Mouse (Mus musculus) hindbrain, embryonic 13.5 days (tissue): Measurements from ENCODE around the gene Serpina3k. TPM values are rescaled to one million over a fixed set of nuclear protein-coding genes. Genes with fewer than 3 reads are reported as not detected.
"Not testable (repeated sequence)": the region's sequence is repeated elsewhere in the genome, so short reads cannot be mapped to it uniquely, and the experiment has no call there.

ENCODE experiments used
- ATAC-seq: fragments of 200-750 bp; cut with Nextera tagmentation; 2 replicates; pipeline ENCODE4 v1.8.0; 2017; ENCODE audit warnings: moderate TSS enrichment; ENCODE audit not compliant: low FRiP score
- H3K27ac ChIP-seq: fragments of 300-500 bp; sonication (generic); 2 replicates; pipeline ENCODE4 v1.5.1; 2015; ENCODE audit warnings: inconsistent platforms, mild to moderate bottlenecking, moderate library complexity
- H3K27me3 ChIP-seq: fragments of 300-500 bp; sonication (generic); 2 replicates; pipeline ENCODE4 v1.6.1; 2015; ENCODE audit warnings: mild to moderate bottlenecking, inconsistent platforms
- H3K36me3 ChIP-seq: fragments of 300-500 bp; sonication (generic); 2 replicates; pipeline ENCODE4 v1.6.1; 2015; ENCODE audit warnings: mild to moderate bottlenecking, inconsistent platforms
- H3K4me1 ChIP-seq: fragments of 300-500 bp; sonication (generic); replicated peaks from 2 replicates; pipeline ENCODE4 v1.6.1; 2015; ENCODE audit warnings: inconsistent platforms
- H3K4me2 ChIP-seq: fragments of 300-500 bp; sonication (generic); 2 replicates; pipeline ENCODE4 v1.6.1; 2015; ENCODE audit warnings: inconsistent platforms, mild to moderate bottlenecking, moderate library complexity
- H3K4me3 ChIP-seq: fragments of 300-500 bp; sonication (generic); 2 replicates; pipeline ENCODE4 v1.5.1; 2015; ENCODE audit warnings: mild to moderate bottlenecking, inconsistent platforms
- H3K9ac ChIP-seq: fragments of 300-500 bp; sonication (generic); 2 replicates; pipeline ENCODE4 v1.6.1; 2015; ENCODE audit warnings: mild to moderate bottlenecking, inconsistent platforms
- H3K9me3 ChIP-seq: fragments of 300-500 bp; sonication (generic); 2 replicates; pipeline ENCODE4 v1.6.1; 2016; ENCODE audit warnings: inconsistent platforms
- WGBS: fragments of 180-500 bp; shearing (Covaris S2); methylation state at CpG from one replicate; pipeline ENCODE4 v1.1.7; 2015; 5-methylcytosine and 5-hydroxymethylcytosine counted together
- polyA plus RNA-seq: library from polyadenylated mRNA; unstranded; fragments of >200 nt; fragmentation: Nextera tagmentation; extraction: Ambion mirVana; gene quantifications from 2 replicates; pipeline ENCODE4 v1.2.1, GENCODE M21; 2015

Gene Serpina3k
- not detected in 2 replicates for polyA plus RNA-seq

DNA sequence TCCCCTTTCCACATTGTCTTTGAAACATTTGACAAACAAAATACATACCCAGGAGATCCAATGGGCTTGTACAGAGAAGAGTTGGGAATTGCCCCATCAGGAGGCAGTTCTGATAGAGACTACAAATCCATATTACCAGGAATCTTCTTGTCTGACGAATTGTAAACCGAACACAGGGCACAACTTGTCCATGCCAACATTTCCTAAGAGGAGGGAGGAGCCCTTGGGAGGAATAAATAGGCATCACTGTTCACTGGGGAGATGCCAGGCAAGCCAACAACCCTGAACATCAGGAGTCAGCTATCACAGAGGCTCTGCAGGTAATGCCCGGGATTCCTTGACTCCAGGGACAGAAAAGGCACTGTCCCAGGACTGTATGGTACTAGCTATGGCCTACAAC, at the start of gene Serpina3k, which contains the start of gene Serpina3m:
Serpina3k (plus strand) TSS at position 261 of the 400 bp plus-strand sequence.
Serpina3m (plus strand) TSS at position 261 of the 400 bp plus-strand sequence.
- ATAC-seq, H3K36me3 ChIP-seq, H3K4me3 ChIP-seq, H3K27me3 ChIP-seq, H3K4me1 ChIP-seq, H3K9me3 ChIP-seq, H3K4me2 ChIP-seq, H3K9ac ChIP-seq, H3K27ac ChIP-seq: not testable (repeated sequence)
- 91% methylated on average over 3 of the region's 3 CpGs for WGBS

DNA sequence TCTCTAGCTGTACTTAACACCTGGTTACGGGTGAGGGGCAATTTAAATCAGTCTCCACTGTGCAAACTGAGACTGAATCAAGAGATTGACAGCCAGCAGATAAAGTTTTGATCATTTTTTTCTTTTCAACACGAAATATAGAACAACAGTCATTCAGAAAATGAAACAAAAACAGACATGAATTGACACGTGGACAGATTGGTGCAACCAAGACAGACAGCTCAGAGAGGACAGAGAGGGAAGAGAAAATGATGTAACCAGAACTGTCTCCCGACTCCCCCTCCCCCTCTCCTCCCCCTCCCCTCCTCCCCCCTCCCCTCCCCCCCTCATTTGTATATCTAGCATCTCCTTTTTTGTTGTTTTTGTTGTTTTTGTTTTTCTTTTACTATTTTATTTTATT, 48.4 kb upstream of the Serpina3k start:
- 63% methylated on average over 3 of the region's 4 CpGs for WGBS
- Histone ChIP-seq H3K27me3 (no peaks in the 10 kb centered on the region), H3K9me3 (no peaks in the 10 kb centered on the region), H3K4me2 (no peak overlapping the region), H3K4me1 (no peaks in the 10 kb centered on the region), H3K9ac (no peak overlapping the region), H3K4me3 (no peak overlapping the region), H3K27ac (no peak overlapping the region), H3K36me3 (no peaks in the 10 kb centered on the region)
- no peak for ATAC-seq

DNA sequence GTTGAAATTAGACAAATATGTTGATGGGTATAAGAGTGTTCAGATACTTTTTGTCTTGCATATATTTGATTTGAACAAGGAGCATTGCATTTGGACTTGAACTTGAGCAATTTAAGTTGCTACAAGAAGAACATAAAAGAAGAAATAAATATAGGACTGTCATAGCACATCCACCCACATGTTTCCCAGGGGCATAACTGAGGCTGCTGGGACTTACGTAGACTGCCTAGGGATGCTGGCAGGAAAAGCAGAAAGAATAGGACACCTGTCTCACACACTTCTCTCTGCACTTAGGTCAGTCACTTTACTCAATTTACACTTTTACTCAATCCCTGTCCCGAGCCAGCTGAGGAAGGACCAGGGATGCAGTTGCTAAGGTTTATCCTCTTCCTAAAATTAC, 44.3 kb upstream of the Serpina3k start:
- H3K27ac ChIP-seq, result no peak overlapping the region
- H3K4me2 ChIP-seq, result no peak overlapping the region
- ATAC-seq, result no peak
- WGBS, result 93% methylated on average over 2 of the region's 2 CpGs
- H3K27me3 ChIP-seq, result no peaks in the 10 kb centered on the region
- no peaks in the 10 kb centered on the region for H3K36me3 ChIP-seq
- H3K4me3 ChIP-seq, result no peak overlapping the region
- no peaks in the 10 kb centered on the region for H3K4me1 ChIP-seq
- no peaks in the 10 kb centered on the region for H3K9me3 ChIP-seq
- H3K9ac ChIP-seq, result no peak overlapping the region

DNA sequence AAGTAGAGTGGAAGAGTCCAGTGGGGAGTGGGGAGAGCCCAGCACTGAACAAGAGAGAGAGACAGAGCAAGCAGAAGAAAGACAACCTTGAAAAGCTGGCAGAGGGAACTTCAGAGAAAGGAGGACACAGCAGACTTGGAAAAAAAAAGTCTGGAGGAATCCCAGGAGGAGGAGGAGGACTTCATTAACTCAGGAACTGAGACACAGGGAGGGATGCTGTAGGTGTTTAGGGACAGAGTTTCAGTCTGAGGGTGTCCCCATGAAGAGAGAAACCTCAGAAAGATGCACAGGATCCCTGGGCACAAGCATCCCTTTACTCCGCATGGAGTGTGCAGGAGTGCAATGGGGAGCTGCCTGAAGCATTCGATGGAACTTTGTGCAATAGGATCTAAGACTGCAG, 40.2 kb upstream of the Serpina3k start:
- no peaks in the 10 kb centered on the region for H3K27me3 ChIP-seq
- no peaks in the 10 kb centered on the region for H3K4me1 ChIP-seq
- H3K9ac ChIP-seq, result no peak overlapping the region
- 93% methylated on average over 2 of the region's 2 CpGs for WGBS
- no peak overlapping the region for H3K4me3 ChIP-seq
- H3K9me3 ChIP-seq, result no peaks in the 10 kb centered on the region
- no peaks in the 10 kb centered on the region for H3K36me3 ChIP-seq
- ATAC-seq, result no peak
- no peak overlapping the region for H3K4me2 ChIP-seq
- no peak overlapping the region for H3K27ac ChIP-seq

DNA sequence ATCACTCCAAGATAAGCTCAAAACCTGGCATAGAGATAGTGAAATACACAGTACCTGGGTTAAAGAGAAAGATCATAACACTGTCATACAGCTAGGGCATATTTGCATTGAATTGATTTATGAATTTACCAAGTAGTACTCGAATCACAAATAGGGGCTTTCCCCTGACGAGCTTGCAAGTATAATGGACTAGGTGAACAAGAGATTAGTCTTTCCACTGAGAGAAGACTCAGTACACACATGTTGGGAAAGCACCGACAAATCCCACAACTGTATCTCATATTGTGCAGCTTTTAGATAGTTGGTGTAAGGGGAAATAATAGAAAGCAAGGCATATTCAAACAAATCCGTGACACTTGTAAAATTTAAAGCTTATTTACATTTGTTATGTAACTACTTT, 32.3 kb upstream of the Serpina3k start:
- Histone ChIP-seq H3K4me2 (no peak overlapping the region), H3K4me3 (no peak overlapping the region), H3K27ac (no peak overlapping the region), H3K9me3 (peaks cover 5% of the 10 kb centered on the region; the same call in 1 of the 2 replicates), H3K27me3 (no peaks in the 10 kb centered on the region), H3K9ac (no peak overlapping the region), H3K36me3 (no peaks in the 10 kb centered on the region), H3K4me1 (no peaks in the 10 kb centered on the region)
- 89% methylated on average over 4 of the region's 4 CpGs for whole genome bisulfite sequencing
- ATAC-seq, result no peak

DNA sequence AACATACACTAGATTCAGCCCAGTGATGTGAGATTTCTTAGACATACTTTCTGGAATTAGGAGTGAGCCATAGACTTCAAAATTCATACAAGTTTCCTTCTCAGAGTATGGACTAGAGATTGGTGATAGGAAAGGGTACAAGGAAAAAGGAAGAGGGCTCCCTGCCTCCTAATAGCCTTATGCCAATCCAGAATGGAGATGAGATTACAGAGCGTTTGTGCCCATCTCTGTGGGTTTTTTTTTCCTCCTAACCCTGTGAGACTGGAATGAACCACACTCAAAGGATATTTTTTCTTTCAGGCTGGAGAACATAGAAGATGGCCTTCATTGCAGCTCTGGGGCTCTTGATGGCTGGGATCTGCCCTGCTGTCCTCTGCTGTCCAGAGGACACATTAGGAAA, 24.0 kb upstream of the Serpina3k start, which contains the start of gene Serpina3j:
Serpina3j (plus strand) TSS at position 301 of the 400 bp plus-strand sequence.
- Histone ChIP-seq H3K9ac (no peak within 1 kb of the TSS), H3K36me3 (no peaks in the 10 kb centered on the region), H3K4me3 (no peak within 1 kb of the TSS), H3K9me3 (peaks cover 6% of the 10 kb centered on the region; the same call in 1 of the 2 replicates), H3K4me2 (no peak within 1 kb of the TSS), H3K4me1 (no peaks in the 10 kb centered on the region), H3K27me3 (no peaks in the 10 kb centered on the region), H3K27ac (no peak within 1 kb of the TSS)
- no peak for ATAC-seq
- WGBS, result 95% methylated on average over 1 of the region's 1 CpGs

DNA sequence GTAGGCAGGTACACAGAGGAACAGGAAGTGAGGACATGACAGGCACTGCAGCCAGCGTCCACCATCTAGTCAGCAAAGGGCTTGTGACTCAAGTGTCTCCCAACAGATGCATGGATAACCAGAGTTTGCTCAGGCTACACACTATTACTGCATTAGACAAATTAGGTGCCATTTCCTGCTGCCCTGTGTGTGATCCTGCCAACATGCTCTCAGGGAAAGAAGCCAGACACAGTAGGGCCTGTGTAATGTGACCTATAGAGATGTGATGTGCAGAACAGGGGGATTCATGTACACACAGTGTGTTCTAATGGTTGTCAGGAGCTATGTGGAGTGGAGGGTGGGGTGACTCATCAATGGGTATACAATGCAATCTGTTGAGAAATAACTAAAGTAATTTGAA, 15.8 kb upstream of the Serpina3k start:
- H3K27me3 ChIP-seq, result no peaks in the 10 kb centered on the region
- H3K36me3 ChIP-seq, result no peaks in the 10 kb centered on the region
- H3K9me3 ChIP-seq, result no peaks in the 10 kb centered on the region
- 85% methylated on average over 1 of the region's 1 CpGs for WGBS
- H3K9ac ChIP-seq, result no peak overlapping the region
- no peak overlapping the region for H3K4me2 ChIP-seq
- H3K27ac ChIP-seq, result no peak overlapping the region
- ATAC-seq, result no peak
- H3K4me3 ChIP-seq, result no peak overlapping the region
- H3K4me1 ChIP-seq, result no peaks in the 10 kb centered on the region

DNA sequence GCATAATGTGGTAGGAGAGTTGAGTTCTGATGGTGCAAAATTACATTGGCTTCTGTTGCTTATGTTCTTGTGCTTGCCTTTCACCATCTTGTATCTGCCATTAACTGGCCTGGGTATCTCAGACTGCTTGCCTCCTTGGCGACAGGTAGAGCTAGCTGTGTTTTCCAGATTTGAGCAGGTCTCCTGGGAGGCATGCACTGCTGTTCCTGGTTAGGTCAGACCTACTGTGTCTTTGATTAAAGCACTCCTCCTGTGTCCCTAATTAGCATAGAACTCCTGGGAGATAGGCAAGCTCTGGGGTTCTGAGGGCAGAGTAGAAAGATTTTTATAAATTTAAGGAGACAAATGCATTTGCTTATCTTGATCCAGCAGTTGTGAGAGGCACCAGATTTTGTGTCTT, 6.6 kb upstream of the Serpina3k start:
- Histone ChIP-seq H3K9ac (no peak overlapping the region), H3K4me1 (no peaks in the 10 kb centered on the region), H3K4me2 (no peak overlapping the region), H3K27ac (no peak overlapping the region), H3K4me3 (no peak overlapping the region), H3K9me3 (no peaks in the 10 kb centered on the region), H3K36me3 (no peaks in the 10 kb centered on the region), H3K27me3 (no peaks in the 10 kb centered on the region)
- no peak for ATAC-seq
- 28% methylated on average over 1 of the region's 1 CpGs for WGBS

DNA sequence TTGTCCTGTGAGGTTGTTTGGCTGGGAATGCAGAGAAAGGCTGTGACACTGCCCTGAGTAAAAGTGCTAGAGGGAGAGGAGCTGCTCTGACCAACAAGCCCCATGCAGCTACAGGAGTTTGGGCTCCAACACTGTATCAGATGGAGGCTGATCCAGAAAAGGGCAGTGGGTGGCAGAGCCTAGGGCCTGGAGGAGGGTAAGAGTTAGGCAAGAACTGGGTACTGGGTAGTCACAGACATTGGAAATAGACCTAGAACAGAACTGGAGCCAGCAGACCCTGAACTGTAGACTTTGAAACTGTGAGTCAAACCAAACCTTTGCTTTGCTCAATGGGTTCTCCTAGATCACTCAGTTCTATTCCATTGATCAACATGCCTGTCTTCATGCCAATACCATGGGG, 1.4 kb upstream of the Serpina3k start:
- not testable (repeated sequence) for ATAC-seq, H3K4me3 ChIP-seq, H3K4me2 ChIP-seq, H3K9ac ChIP-seq, H3K4me1 ChIP-seq, H3K27ac ChIP-seq, H3K27me3 ChIP-seq, H3K9me3 ChIP-seq, H3K36me3 ChIP-seq

DNA sequence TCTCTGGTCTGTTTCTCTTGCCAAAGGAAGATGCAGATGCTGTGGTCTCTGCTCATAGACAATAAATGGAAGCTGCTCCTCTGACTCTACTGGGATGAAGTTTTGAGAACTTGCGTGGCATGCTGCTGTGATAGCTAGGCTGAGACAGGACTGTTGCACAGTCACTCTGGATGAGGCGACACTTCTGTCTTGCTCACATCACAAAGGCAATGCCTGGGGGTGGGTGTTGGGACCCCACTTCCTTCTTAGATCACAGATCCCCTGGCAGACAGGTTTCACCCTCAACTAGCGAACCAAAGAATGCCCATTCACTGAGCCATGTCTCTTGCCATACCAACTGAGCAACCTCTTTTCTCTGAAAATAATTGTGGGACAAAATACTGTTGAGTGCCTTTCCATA, 419 bp downstream of the Serpina3k start:
- WGBS, result 92% methylated on average over 3 of the region's 3 CpGs
- no peak for ATAC-seq
- H3K9me3 ChIP-seq, result no peaks in the 10 kb centered on the region
- no peak overlapping the region for H3K9ac ChIP-seq
- no peak overlapping the region for H3K4me3 ChIP-seq
- no peak overlapping the region for H3K27ac ChIP-seq
- H3K36me3 ChIP-seq, result no peaks in the 10 kb centered on the region
- no peak overlapping the region for H3K4me2 ChIP-seq
- no peaks in the 10 kb centered on the region for H3K4me1 ChIP-seq
- no peaks in the 10 kb centered on the region for H3K27me3 ChIP-seq

DNA sequence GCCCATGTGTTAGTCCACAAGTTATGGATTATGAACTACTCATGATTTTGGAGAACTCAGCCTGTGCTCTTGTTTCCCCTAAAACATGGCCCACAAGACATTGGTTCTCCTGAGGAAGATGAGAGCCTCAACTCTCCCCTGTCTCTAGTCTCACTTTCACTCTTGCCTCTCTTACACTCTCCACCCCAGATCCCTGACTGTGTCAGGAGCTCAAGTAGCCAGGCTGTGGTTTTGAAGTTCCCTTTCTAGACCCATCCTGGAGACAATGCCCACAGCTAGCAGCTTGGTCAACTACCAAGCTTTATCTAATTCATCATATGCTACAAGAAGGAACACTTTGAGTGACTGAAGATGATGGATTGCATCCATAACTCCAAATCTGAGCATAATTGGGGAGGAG, 4.2 kb downstream of the Serpina3k start:
- H3K27ac ChIP-seq, H3K4me2 ChIP-seq, ATAC-seq, H3K4me1 ChIP-seq, H3K27me3 ChIP-seq, H3K4me3 ChIP-seq, H3K9me3 ChIP-seq, H3K9ac ChIP-seq, H3K36me3 ChIP-seq: not testable (repeated sequence)

DNA sequence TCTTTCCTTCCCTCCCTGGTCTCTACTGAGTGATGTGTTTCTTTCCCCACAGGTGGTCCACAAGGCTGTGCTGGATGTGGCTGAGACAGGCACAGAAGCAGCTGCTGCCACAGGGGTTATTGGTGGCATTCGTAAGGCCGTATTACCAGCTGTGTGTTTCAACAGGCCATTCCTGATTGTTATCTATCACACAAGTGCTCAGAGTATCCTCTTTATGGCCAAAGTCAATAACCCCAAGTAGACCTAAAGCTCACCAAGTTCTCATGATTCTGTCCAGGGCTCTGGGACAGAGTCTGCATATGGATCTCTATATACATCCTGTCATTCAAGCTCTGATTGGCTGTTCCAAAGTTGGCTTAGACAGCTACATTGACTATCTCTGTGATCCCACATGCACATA, 6.9 kb downstream of the Serpina3k start:
- Histone ChIP-seq H3K27me3 (no peaks in the 10 kb centered on the region), H3K27ac (no peak overlapping the region), H3K36me3 (no peaks in the 10 kb centered on the region), H3K9ac (no peak overlapping the region), H3K4me1 (no peaks in the 10 kb centered on the region), H3K9me3 (no peaks in the 10 kb centered on the region), H3K4me3 (no peak overlapping the region), H3K4me2 (no peak overlapping the region)
- ATAC-seq, result no peak
- WGBS, result 87% methylated on average over 2 of the region's 2 CpGs

DNA sequence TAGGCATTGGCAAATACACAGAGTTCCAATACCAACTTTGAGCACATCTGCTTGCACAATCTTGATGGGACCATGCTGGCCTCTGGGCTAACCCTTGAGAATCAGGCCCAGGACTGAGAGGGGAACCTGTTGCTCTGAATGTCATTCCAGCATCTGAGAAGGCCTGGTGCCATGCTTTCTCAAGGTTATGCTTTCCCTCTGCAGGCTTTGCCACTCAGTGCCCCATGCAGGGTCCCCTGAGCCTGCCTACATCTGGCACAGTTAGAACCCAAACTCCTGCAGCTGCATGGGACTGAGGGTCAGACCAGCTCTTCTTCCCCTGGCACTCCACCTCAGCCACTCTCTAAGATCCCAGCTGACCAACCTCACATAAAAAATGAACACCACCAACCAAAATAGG, 7.4 kb downstream of the Serpina3k start:
- Histone ChIP-seq H3K36me3 (no peaks in the 10 kb centered on the region), H3K4me1 (no peaks in the 10 kb centered on the region), H3K27me3 (no peaks in the 10 kb centered on the region), H3K4me3 (no peak overlapping the region), H3K27ac (no peak overlapping the region), H3K9me3 (no peaks in the 10 kb centered on the region), H3K9ac (no peak overlapping the region), H3K4me2 (no peak overlapping the region)
- no peak for ATAC-seq

DNA sequence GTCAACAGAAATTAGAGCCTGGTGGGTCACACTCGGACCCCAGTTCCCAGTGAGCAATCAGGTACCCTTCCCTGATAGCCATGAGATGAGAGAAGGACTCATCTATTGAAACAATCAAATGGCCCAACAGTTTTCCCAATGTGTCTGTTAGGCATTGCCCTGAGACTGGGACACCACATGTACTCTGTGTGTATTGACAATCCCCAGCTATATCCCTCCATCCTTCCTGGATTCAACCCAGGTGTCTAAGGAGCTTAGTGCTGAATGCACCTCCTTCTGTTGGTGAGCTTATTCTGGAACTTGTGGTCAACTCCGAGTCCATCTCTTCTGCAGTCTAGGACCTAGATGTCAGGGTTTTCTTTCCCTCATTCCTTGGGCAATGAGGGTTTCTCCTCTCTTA, 8.8 kb downstream of the Serpina3k start:
- 85% methylated on average over 2 of the region's 2 CpGs for WGBS
- Histone ChIP-seq H3K4me3 (no peak overlapping the region), H3K27ac (no peak overlapping the region), H3K9me3 (no peaks in the 10 kb centered on the region), H3K4me1 (no peaks in the 10 kb centered on the region), H3K4me2 (no peak overlapping the region), H3K27me3 (no peaks in the 10 kb centered on the region), H3K9ac (no peak overlapping the region), H3K36me3 (no peaks in the 10 kb centered on the region)
- no peak for ATAC-seq
